Mouse (Mus musculus): ENCODE results near the gene Bcar1.

- TF ChIP-seq EP300 (IDR thresholded peaks at IDR 0.05; ENCODE audit: insufficient read depth, low read depth, low read length) (no peak), CTCF (IDR thresholded peaks at IDR 0.05) (no peak), POLR2A (IDR thresholded peaks at IDR 0.05; ENCODE audit: insufficient read depth, low read depth, low read length) (no peak)
Observed at GRCm38 (mm10) chr8:111732406-111733085, 11.1 kb downstream of the Bcar1 start.
